Mouse (Mus musculus) kidney, embryonic 14.5 days (tissue): ENCODE data around the gene Pecr. TPM values are rescaled to one million over a fixed set of nuclear protein-coding genes. Genes with fewer than 3 reads are reported as not detected.
"Not testable (repeated sequence)": the region's sequence is repeated elsewhere in the genome, so short reads cannot be mapped to it uniquely, and the experiment has no call there.

ENCODE experiments used
- ATAC-seq: fragments of 200-750 bp; cut with Nextera tagmentation; 2 replicates; pipeline ENCODE4 v1.8.0; 2017; ENCODE audit warnings: moderate number of reproducible peaks, mild to moderate bottlenecking, moderate TSS enrichment, moderate library complexity; ENCODE audit not compliant: low FRiP score, low TSS enrichment
- H3K27ac ChIP-seq: fragments of 300-500 bp; sonication (generic); 2 replicates; pipeline ENCODE4 v1.5.1; 2014; ENCODE audit warnings: low read depth, mild to moderate bottlenecking, low read length, moderate library complexity, mixed read lengths
- H3K27me3 ChIP-seq: fragments of 300-500 bp; sonication (generic); 2 replicates; pipeline ENCODE4 v1.6.1; 2014; ENCODE audit warnings: mild to moderate bottlenecking, low read length; ENCODE audit not compliant: control insufficient read depth, insufficient read depth
- H3K36me3 ChIP-seq: fragments of 300-500 bp; sonication (generic); 2 replicates; pipeline ENCODE4 v1.6.1; 2014; ENCODE audit warnings: low read length, mixed read lengths; ENCODE audit not compliant: control insufficient read depth, insufficient read depth
- H3K4me1 ChIP-seq: fragments of 300-500 bp; sonication (generic); 2 replicates; pipeline ENCODE4 v1.6.1; 2014; ENCODE audit warnings: low read length, mixed read lengths; ENCODE audit not compliant: control insufficient read depth, insufficient read depth
- H3K4me2 ChIP-seq: fragments of 300-500 bp; sonication (generic); replicated peaks from 2 replicates; pipeline ENCODE4 v1.6.1; 2014; ENCODE audit warnings: low read depth, mild to moderate bottlenecking, low read length
- H3K4me3 ChIP-seq: fragments of 300-500 bp; sonication (generic); 2 replicates; pipeline ENCODE4 v1.5.1; 2014; ENCODE audit warnings: mild to moderate bottlenecking, low read length
- H3K9ac ChIP-seq: fragments of 300-500 bp; sonication (generic); 2 replicates; pipeline ENCODE4 v1.6.1; 2014; ENCODE audit warnings: low read depth, mild to moderate bottlenecking, low read length, moderate library complexity
- H3K9me3 ChIP-seq: fragments of 300-500 bp; sonication (generic); 2 replicates; pipeline ENCODE4 v1.6.1; 2016; ENCODE audit warnings: low read length; ENCODE audit not compliant: control insufficient read depth
- WGBS: fragments of 180-500 bp; shearing (Covaris S2); extraction: QIAGEN DNeasy Blood & Tissue Kit; methylation state at CpG from one replicate; pipeline ENCODE4 v1.1.7; 2014; 5-methylcytosine and 5-hydroxymethylcytosine counted together
- polyA plus RNA-seq: library from polyadenylated mRNA; unstranded; fragments of >200 nt; fragmentation: Nextera tagmentation; extraction: Ambion mirVana; gene quantifications from 2 replicates; pipeline ENCODE4 v1.2.1, GENCODE M21; 2014

Gene Pecr
- polyA plus RNA-seq, 1 experiment from 2014 or later, result 46.0 TPM

GRCm38 (mm10) chr1:72232592-72232991 is 51.5 kb downstream of the Pecr start:
- H3K27me3 ChIP-seq, H3K4me1 ChIP-seq, H3K4me2 ChIP-seq, H3K9me3 ChIP-seq, H3K36me3 ChIP-seq, H3K9ac ChIP-seq, H3K4me3 ChIP-seq, ATAC-seq, H3K27ac ChIP-seq: not testable (repeated sequence)
- WGBS, result 79% methylated on average over 10 of the region's 10 CpGs

GRCm38 (mm10) chr1:72228974-72229373 is 55.1 kb downstream of the Pecr start:
- no peaks in the 10 kb centered on the region for H3K9me3 ChIP-seq
- H3K4me2 ChIP-seq, result no peak overlapping the region
- H3K4me3 ChIP-seq, result no peak overlapping the region
- no peak overlapping the region for H3K9ac ChIP-seq
- H3K27me3 ChIP-seq, result peaks cover 7% of the 10 kb centered on the region; the same call in 1 of the 2 replicates
- no peaks in the 10 kb centered on the region for H3K36me3 ChIP-seq
- H3K4me1 ChIP-seq, result no peaks in the 10 kb centered on the region
- WGBS, result 40% methylated on average over 3 of the region's 3 CpGs
- ATAC-seq, result no peak
- H3K27ac ChIP-seq, result no peak overlapping the region

- Histone ChIP-seq H3K27ac (no peak overlapping the region), H3K9me3 (no peaks in the 10 kb centered on the region), H3K4me2 (no peak overlapping the region), H3K9ac (no peak overlapping the region), H3K4me3 (no peak overlapping the region), H3K36me3 (no peaks in the 10 kb centered on the region), H3K4me1 (no peaks in the 10 kb centered on the region), H3K27me3 (peaks cover 12% of the 10 kb centered on the region; the same call in 1 of the 2 replicates)
- WGBS, result 92% methylated on average over 5 of the region's 5 CpGs
- no peak for ATAC-seq
Observed at GRCm38 (mm10) chr1:72227546-72227945, 56.6 kb downstream of the Pecr start.

GRCm38 (mm10) chr1:72226887-72227481 is 57.1 kb downstream of the Pecr start:
- 41% methylated on average over 4 of the region's 4 CpGs for WGBS
- no peaks in the 10 kb centered on the region for H3K36me3 ChIP-seq
- no peak overlapping the region for H3K4me2 ChIP-seq
- H3K27ac ChIP-seq, result no peak overlapping the region
- H3K27me3 ChIP-seq, result peaks cover 12% of the 10 kb centered on the region; the same call in 1 of the 2 replicates
- H3K9ac ChIP-seq, result no peak overlapping the region
- H3K9me3 ChIP-seq, result no peaks in the 10 kb centered on the region
- no peaks in the 10 kb centered on the region for H3K4me1 ChIP-seq
- ATAC-seq, result peak; percentile 5; the same call in 1 of the 2 replicates
- H3K4me3 ChIP-seq, result no peak overlapping the region

- no peaks in the 10 kb centered on the region for H3K36me3 ChIP-seq
- no peak overlapping the region for H3K9ac ChIP-seq
- no peaks in the 10 kb centered on the region for H3K9me3 ChIP-seq
- ATAC-seq, result peak; percentile 86
- WGBS, result under 1% methylated on average over 9 of the region's 18 CpGs
- no peaks in the 10 kb centered on the region for H3K4me1 ChIP-seq
- peaks cover 12% of the 10 kb centered on the region; the same call in 1 of the 2 replicates for H3K27me3 ChIP-seq
- H3K4me2 ChIP-seq, result peak overlapping the region; percentile 53; the same call in 1 of the 2 replicates
- no peak overlapping the region for H3K27ac ChIP-seq
- H3K4me3 ChIP-seq, result peak overlapping the region; percentile 44
Observed at GRCm38 (mm10) chr1:72226172-72226886, 57.8 kb downstream of the Pecr start.

- not testable (repeated sequence) for H3K36me3 ChIP-seq, H3K4me1 ChIP-seq, H3K9me3 ChIP-seq, H3K27ac ChIP-seq
- peak overlapping the region; percentile 42; the same call in 1 of the 2 replicates for H3K9ac ChIP-seq
- ATAC-seq, result peak; percentile 87
- 0% methylated on average over 25 of the region's 31 CpGs for WGBS
- H3K4me2 ChIP-seq, result peak overlapping the region; percentile 53
- peaks cover 12% of the 10 kb centered on the region; the same call in 1 of the 2 replicates for H3K27me3 ChIP-seq
- H3K4me3 ChIP-seq, result peak overlapping the region; percentile 44
Observed at GRCm38 (mm10) chr1:72225720-72226171, 58.4 kb downstream of the Pecr start.

- ATAC-seq, result no peak
- no peaks in the 10 kb centered on the region for H3K4me1 ChIP-seq
- no peaks in the 10 kb centered on the region for H3K36me3 ChIP-seq
Observed at GRCm38 (mm10) chr1:72225054-72225718, 58.9 kb downstream of the Pecr start.

GRCm38 (mm10) chr1:72220008-72220407 is 64.1 kb downstream of the Pecr start:
- Histone ChIP-seq H3K4me1 (no peaks in the 10 kb centered on the region), H3K4me2 (no peak overlapping the region), H3K27ac (no peak overlapping the region), H3K4me3 (no peak overlapping the region), H3K36me3 (no peaks in the 10 kb centered on the region), H3K27me3 (peaks cover 12% of the 10 kb centered on the region; the same call in 1 of the 2 replicates), H3K9me3 (no peaks in the 10 kb centered on the region), H3K9ac (no peak overlapping the region)
- no peak for ATAC-seq
- 30% methylated on average over 4 of the region's 4 CpGs for WGBS

More at GRCm38 (mm10) chr1:72225054-72225718, 58.9 kb downstream of the Pecr start:
- Histone ChIP-seq H3K9ac (peak overlapping the region; percentile 42; the same call in 1 of the 2 replicates), H3K27ac (no peak overlapping the region), H3K4me2 (peak overlapping the region; percentile 53), H3K4me3 (peak overlapping the region; percentile 44), H3K9me3 (no peaks in the 10 kb centered on the region), H3K27me3 (peaks cover 12% of the 10 kb centered on the region; the same call in 1 of the 2 replicates)
- 7% methylated on average over 12 of the region's 13 CpGs for WGBS
